Mouse (Mus musculus) hindbrain, embryonic 15.5 days (tissue): Measurements from ENCODE around the gene Get4. TPM values are rescaled to one million over a fixed set of nuclear protein-coding genes. Genes with fewer than 3 reads are reported as not detected.

ENCODE experiments used
- ATAC-seq: fragments of 200-750 bp; cut with Nextera tagmentation; 2 replicates; pipeline ENCODE4 v1.8.0; 2017; ENCODE audit warnings: low read depth, moderate number of reproducible peaks, moderate TSS enrichment; ENCODE audit not compliant: low FRiP score
- H3K27ac ChIP-seq: fragments of 300-500 bp; sonication (generic); replicated peaks from 2 replicates; pipeline ENCODE4 v1.5.1; 2015; ENCODE audit warnings: mild to moderate bottlenecking, inconsistent platforms
- H3K27me3 ChIP-seq: fragments of 300-500 bp; sonication (generic); 2 replicates; pipeline ENCODE4 v1.6.1; 2015; ENCODE audit warnings: control low read depth, inconsistent platforms
- H3K36me3 ChIP-seq: fragments of 300-500 bp; sonication (generic); 2 replicates; pipeline ENCODE4 v1.6.1; 2015; ENCODE audit warnings: control low read depth, inconsistent platforms
- H3K4me1 ChIP-seq: fragments of 300-500 bp; sonication (generic); replicated peaks from 2 replicates; pipeline ENCODE4 v1.6.1; 2015; ENCODE audit warnings: control low read depth, inconsistent platforms
- H3K4me2 ChIP-seq: fragments of 300-500 bp; sonication (generic); 2 replicates; pipeline ENCODE4 v1.6.1; 2015; ENCODE audit warnings: moderate library complexity, mild to moderate bottlenecking, inconsistent platforms
- H3K4me3 ChIP-seq: fragments of 300-500 bp; sonication (generic); 2 replicates; pipeline ENCODE4 v1.5.1; 2015; ENCODE audit warnings: mild to moderate bottlenecking, inconsistent platforms
- H3K9ac ChIP-seq: fragments of 300-500 bp; sonication (generic); 2 replicates; pipeline ENCODE4 v1.6.1; 2015; ENCODE audit warnings: inconsistent platforms
- H3K9me3 ChIP-seq: fragments of 300-500 bp; sonication (generic); 2 replicates; pipeline ENCODE4 v1.6.1; 2016; ENCODE audit warnings: control low read depth, inconsistent platforms
- WGBS: fragments of 180-500 bp; shearing (Covaris S2); methylation state at CpG from one replicate; pipeline ENCODE4 v1.1.7; 2015; 5-methylcytosine and 5-hydroxymethylcytosine counted together
- polyA plus RNA-seq: library from polyadenylated mRNA; unstranded; fragments of >200 nt; fragmentation: Nextera tagmentation; extraction: Ambion mirVana; gene quantifications from 2 replicates; pipeline ENCODE4 v1.2.1, GENCODE M21; 2015

Get4 gene
- polyA plus RNA-seq, 1 experiment from 2014 or later, result 126 TPM

- Histone ChIP-seq H3K9ac (no peak overlapping the region), H3K9me3 (no peaks in the 10 kb centered on the region), H3K4me2 (no peak overlapping the region), H3K27ac (no peak overlapping the region), H3K4me3 (no peak overlapping the region), H3K36me3 (peaks cover 42% of the 10 kb centered on the region), H3K27me3 (no peaks in the 10 kb centered on the region), H3K4me1 (no peaks in the 10 kb centered on the region)
- ATAC-seq, result no peak
- 90% methylated on average over 4 of the region's 4 CpGs for WGBS
These were observed 9.3 kb downstream of the Get4 start for GRCm38 (mm10) chr5:139261403-139261802.

- Histone ChIP-seq H3K9me3 (no peaks in the 10 kb centered on the region), H3K4me3 (no peak overlapping the region), H3K9ac (no peak overlapping the region), H3K4me2 (no peak overlapping the region), H3K36me3 (peaks cover 64% of the 10 kb centered on the region), H3K27ac (no peak overlapping the region), H3K27me3 (no peaks in the 10 kb centered on the region), H3K4me1 (no peaks in the 10 kb centered on the region)
- 90% methylated on average over 4 of the region's 4 CpGs for WGBS
- ATAC-seq, result no peak
These were observed 15.5 kb downstream of the Get4 start for GRCm38 (mm10) chr5:139267661-139268060.

GRCm38 (mm10) chr5:139270806-139271521 is 18.8 kb downstream of the Get4 start:
- 57% methylated on average over 16 of the region's 16 CpGs for WGBS
- H3K9me3 ChIP-seq, result no peaks in the 10 kb centered on the region
- no peak overlapping the region for H3K4me2 ChIP-seq
- H3K27me3 ChIP-seq, result no peaks in the 10 kb centered on the region
- H3K9ac ChIP-seq, result no peak overlapping the region
- no peak for ATAC-seq
- H3K4me1 ChIP-seq, result no peaks in the 10 kb centered on the region
- 0 out of 2 replicates have a peak overlapping the region, but pooled peaks have one; percentile 10 for H3K27ac ChIP-seq
- H3K4me3 ChIP-seq, result no peak overlapping the region
- H3K36me3 ChIP-seq, result peaks cover 31% of the 10 kb centered on the region

DNA sequence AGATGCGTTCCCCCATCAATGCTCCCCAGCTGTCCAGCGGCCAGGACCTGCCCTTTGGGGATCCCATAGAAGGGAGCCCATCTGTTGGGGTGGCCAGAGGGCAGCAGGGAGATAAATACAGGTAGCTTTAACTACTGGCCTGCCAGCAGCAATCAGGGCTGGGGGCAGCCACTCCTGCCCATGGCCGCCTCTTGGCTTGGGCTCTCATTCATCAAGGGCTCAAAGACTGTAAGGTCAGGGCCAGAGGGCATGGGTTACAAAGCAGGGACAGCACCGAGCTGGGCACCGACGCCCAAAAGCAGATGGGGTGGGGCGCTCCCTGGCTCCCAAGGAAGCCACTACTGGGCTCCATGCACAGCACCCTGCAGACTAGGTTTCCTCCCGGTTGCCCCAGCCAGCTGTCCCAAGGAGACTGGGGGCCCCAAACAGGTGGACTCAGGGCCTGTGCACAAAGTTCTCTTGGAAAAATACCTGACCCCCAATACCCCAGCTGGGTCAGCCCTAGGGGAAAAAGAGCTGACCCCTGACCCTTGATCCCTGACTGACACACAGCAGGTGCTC is 19.9 kb downstream of the Get4 start:
- H3K4me3 ChIP-seq, result no peak overlapping the region
- no peak overlapping the region for H3K9ac ChIP-seq
- H3K27me3 ChIP-seq, result no peaks in the 10 kb centered on the region
- no peaks in the 10 kb centered on the region for H3K4me1 ChIP-seq
- no peak for ATAC-seq
- no peaks in the 10 kb centered on the region for H3K9me3 ChIP-seq
- WGBS, result 44% methylated on average over 8 of the region's 8 CpGs
- H3K27ac ChIP-seq, result no peak overlapping the region
- no peak overlapping the region for H3K4me2 ChIP-seq
- peaks cover 20% of the 10 kb centered on the region for H3K36me3 ChIP-seq

DNA sequence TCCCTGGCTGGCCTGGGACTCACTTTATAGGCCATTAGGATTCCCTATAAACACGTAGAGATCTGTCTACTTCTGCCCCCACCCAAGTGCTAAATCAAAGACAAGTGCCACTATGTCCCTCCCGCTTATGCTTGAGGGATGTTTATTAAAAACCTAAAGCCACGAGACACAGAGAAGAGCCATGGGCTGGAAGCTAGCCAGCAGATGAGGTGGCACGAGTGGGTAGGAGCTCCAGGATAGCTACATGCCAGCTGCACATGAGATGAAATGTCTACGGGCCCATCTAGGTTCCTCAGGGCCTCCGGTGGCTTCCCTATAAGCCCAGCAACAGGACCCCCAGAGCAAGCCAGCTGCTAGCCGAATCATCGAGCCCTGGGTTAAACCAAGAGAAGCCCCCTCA is 25.2 kb downstream of the Get4 start:
- ATAC-seq, result no peak
- peaks cover 6% of the 10 kb centered on the region; the same call in 1 of the 2 replicates for H3K36me3 ChIP-seq
- 79% methylated on average over 8 of the region's 8 CpGs for WGBS

GRCm38 (mm10) chr5:139281373-139282112 is 29.4 kb downstream of the Get4 start:
- peak; percentile 36; the same call in 1 of the 2 replicates for ATAC-seq
- 48% methylated on average over 10 of the region's 11 CpGs for WGBS

More for the DNA sequence above, 25.2 kb downstream of the Get4 start:
- Histone ChIP-seq H3K4me3 (no peak overlapping the region), H3K27ac (no peak overlapping the region), H3K9ac (no peak overlapping the region), H3K4me2 (no peak overlapping the region), H3K4me1 (no peaks in the 10 kb centered on the region; the same call in 1 of the 2 replicates), H3K27me3 (no peaks in the 10 kb centered on the region), H3K9me3 (no peaks in the 10 kb centered on the region)

GRCm38 (mm10) chr5:139282191-139282590 is 30.1 kb downstream of the Get4 start:
- Histone ChIP-seq H3K36me3 (peaks cover 11% of the 10 kb centered on the region; the same call in 1 of the 2 replicates), H3K4me1 (no peaks in the 10 kb centered on the region; the same call in 1 of the 2 replicates), H3K27me3 (no peaks in the 10 kb centered on the region), H3K9me3 (no peaks in the 10 kb centered on the region), H3K4me2 (0 out of 2 replicates have a peak overlapping the region, but pooled peaks have one; percentile 11), H3K27ac (no peak overlapping the region), H3K9ac (no peak overlapping the region), H3K4me3 (no peak overlapping the region)
- WGBS, result 5% methylated on average over 15 of the region's 15 CpGs
- no peak for ATAC-seq

More at GRCm38 (mm10) chr5:139281373-139282112, 29.4 kb downstream of the Get4 start:
- H3K9ac ChIP-seq, result no peak overlapping the region
- H3K9me3 ChIP-seq, result no peaks in the 10 kb centered on the region
- H3K27ac ChIP-seq, result no peak overlapping the region
- H3K27me3 ChIP-seq, result no peaks in the 10 kb centered on the region
- H3K4me2 ChIP-seq, result no peak overlapping the region
- no peak overlapping the region for H3K4me3 ChIP-seq
- peaks cover 11% of the 10 kb centered on the region; the same call in 1 of the 2 replicates for H3K36me3 ChIP-seq
- no peaks in the 10 kb centered on the region; the same call in 1 of the 2 replicates for H3K4me1 ChIP-seq

DNA sequence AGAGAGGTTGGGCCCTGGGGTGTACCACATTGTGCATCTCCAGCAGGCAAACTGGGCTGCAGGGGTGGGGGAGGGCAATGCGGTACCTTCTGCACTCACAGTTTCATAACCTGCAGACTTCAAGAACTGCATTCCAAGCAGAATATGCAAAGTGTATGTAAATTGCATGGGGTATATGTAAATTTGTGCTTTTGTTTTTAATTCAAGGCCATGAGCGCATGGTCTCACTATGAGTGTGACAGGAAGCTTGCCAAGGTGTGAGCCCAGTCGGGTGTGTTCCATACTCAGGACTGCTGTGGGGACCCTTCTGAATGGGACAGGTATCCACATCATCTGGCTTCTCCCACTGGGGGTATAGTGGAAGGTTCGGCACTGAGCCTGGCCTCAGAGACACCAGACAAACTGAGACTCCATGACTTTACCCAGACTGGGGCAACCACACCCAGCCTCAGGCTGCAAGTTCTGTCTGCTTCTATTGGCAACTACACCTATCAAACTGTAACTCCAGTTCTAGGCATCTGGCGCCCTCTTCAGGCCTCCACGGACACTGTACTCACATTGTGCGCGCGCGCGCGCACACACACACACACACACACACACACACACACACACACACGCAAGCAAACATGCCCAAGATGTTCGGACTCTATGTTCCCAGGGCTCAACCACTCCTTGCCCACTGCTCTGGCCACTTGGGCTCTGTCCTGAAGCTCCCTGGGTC is 31.5 kb downstream of the Get4 start:
- no peak overlapping the region for H3K27ac ChIP-seq
- no peak overlapping the region for H3K9ac ChIP-seq
- H3K36me3 ChIP-seq, result peaks cover 11% of the 10 kb centered on the region; the same call in 1 of the 2 replicates
- 94% methylated on average over 14 of the region's 14 CpGs for WGBS
- no peak for ATAC-seq
- no peaks in the 10 kb centered on the region for H3K27me3 ChIP-seq
- H3K4me1 ChIP-seq, result no peaks in the 10 kb centered on the region; the same call in 1 of the 2 replicates
- no peak overlapping the region for H3K4me2 ChIP-seq
- H3K4me3 ChIP-seq, result no peak overlapping the region
- H3K9me3 ChIP-seq, result no peaks in the 10 kb centered on the region

DNA sequence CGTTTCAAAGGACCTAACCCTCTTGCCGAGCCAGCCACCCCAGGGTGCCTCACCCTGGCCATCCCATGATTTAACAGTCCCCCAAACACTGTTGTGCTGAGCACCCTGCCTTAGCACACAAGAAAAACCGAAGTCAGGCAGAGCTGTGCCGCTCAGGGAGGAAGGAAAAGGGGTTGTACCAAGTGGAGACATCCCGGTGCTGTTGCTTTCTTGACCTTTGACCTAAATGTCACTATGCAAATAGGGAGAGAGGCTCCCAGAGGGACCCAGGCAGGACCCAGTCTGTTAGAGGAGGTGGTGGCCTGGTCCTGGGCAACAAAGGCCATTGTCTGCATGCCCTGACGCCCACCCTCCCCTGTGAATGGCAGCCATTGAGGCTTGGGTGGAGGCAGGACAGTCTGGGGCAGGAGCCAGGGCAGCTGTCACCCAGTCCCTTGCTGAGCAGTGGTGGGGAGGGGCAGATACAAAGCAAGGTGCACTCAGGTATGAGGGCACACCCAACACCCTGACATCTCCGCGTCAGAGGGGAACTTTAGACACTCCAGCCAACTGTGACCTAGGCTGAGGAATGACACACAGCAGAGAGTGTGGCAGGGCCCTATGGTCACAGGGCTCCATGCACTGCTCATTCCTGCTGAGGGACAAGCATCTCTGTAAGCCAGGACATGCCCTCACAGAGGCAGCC is 33.4 kb downstream of the Get4 start:
- no peak overlapping the region for H3K4me3 ChIP-seq

DNA sequence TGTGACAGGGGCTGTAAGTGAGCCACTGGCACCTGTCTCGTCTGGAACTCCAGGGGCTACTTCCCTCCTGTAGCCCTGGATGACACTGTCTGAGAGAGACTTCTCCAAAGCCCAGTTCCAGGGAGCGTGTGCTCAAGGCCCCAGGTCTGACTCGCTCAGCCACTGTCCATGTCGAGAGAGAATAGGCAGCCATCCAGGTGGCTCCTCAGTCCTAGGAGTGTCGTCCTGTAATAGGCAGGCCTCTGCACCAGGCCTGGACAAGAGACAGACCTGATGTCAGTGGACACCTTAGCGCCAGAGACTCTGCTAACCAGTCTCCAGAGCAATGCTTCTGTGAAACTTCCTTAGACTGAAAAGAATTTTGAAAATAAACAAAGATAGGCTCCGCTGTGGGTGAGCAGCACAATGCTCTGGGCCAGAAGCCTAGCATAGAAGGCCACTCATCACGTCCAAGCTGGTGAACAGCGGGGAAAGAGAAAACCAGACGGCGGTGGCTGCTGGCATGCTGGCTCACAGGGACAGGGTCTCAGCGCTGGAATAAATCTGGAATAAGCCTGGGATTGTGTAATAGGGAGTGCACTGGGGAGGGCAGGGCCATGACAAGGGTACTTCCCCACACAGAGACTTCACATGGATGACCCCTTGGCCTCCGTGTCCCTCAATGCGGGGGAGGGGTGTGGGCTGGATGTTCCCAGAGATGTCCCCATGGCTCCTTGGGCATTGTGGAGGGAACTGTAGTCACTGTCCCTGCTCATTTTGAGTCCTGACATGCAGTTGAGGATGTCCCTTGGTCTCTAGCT is 34.2 kb downstream of the Get4 start:
- Histone ChIP-seq H3K9me3 (no peaks in the 10 kb centered on the region), H3K27ac (no peak overlapping the region), H3K27me3 (no peaks in the 10 kb centered on the region), H3K36me3 (0 out of 2 replicates have a peak, but pooled peaks cover 6% of the 10 kb centered on the region), H3K4me2 (no peak overlapping the region), H3K4me1 (no peaks in the 10 kb centered on the region; the same call in 1 of the 2 replicates), H3K4me3 (no peak overlapping the region), H3K9ac (no peak overlapping the region)
- ATAC-seq, result no peak
- 71% methylated on average over 14 of the region's 14 CpGs for WGBS

More for the DNA sequence above, 33.4 kb downstream of the Get4 start:
- WGBS, result 51% methylated on average over 8 of the region's 8 CpGs
- Histone ChIP-seq H3K4me1 (no peaks in the 10 kb centered on the region; the same call in 1 of the 2 replicates), H3K9me3 (no peaks in the 10 kb centered on the region), H3K36me3 (0 out of 2 replicates have a peak, but pooled peaks cover 6% of the 10 kb centered on the region), H3K9ac (no peak overlapping the region), H3K27ac (no peak overlapping the region), H3K4me2 (no peak overlapping the region), H3K27me3 (no peaks in the 10 kb centered on the region)
- ATAC-seq, result no peak
